Mouse (Mus musculus) bone marrow, adult 2 months (tissue): ENCODE results near the gene Rcan1.

ENCODE experiments used
- CTCF ChIP-seq: fragments of 200-500 bp; IDR thresholded peaks from 2 replicates; pipeline ENCODE4 v1.5.1; 2011; ENCODE audit warnings: low read length, control low read depth; ENCODE audit not compliant: control insufficient read depth, insufficient read depth
- POLR2A ChIP-seq: fragments of 200-500 bp; IDR thresholded peaks from 2 replicates; pipeline ENCODE4 v1.6.1; 2011; ENCODE audit warnings: low read depth, mild to moderate bottlenecking, control low read depth, low read length, borderline replicate concordance; ENCODE audit not compliant: control insufficient read depth

- no peak for TF ChIP-seq CTCF
- no peak for TF ChIP-seq POLR2A
These were observed 57.8 kb downstream of the Rcan1 start for GRCm38 (mm10) chr16:92412888-92413287.
